9 mouse cellular contexts compared by ENCODE assay signal in genomic region chr11:97040301-97041021, GRCm38 (mm10). TPM values are rescaled to one million over a fixed set of nuclear protein-coding genes. Genes with fewer than 3 reads are reported as not detected.
DNase-seq lines count a peak whose midpoint lies in the region; ATAC-seq and TF ChIP-seq lines count a peak whose summit lies in the region.
"Had no signal": no experiment of that assay in that cellular context is flagged by ENCODE, and none has a peak within 500 bp of the region (broad histone marks: within the 10 kb centered on the region; RNA-seq: fewer than 3 reads in every experiment).

No protein-coding gene starts in this region.

- H3K4me2 ChIP-seq in lung, embryonic 15.5 days, result peak overlapping the region; percentile 92
- H3K4me2 ChIP-seq in limb, embryonic 14.5 days (replicated peaks; ENCODE audit: low read depth, low read length, severe bottlenecking), result peak overlapping the region; percentile 75
- peak overlapping the region; percentile 63 for H3K4me2 ChIP-seq in stomach, embryonic 14.5 days (replicated peaks; ENCODE audit: low read depth, low read length)

- no peak for TF ChIP-seq CTCF in lung, adult 2 months (IDR thresholded peaks at IDR 0.05; ENCODE audit: insufficient read depth, low read length)

- H3K4me3 ChIP-seq in lung, embryonic 15.5 days, result peak overlapping the region; percentile 74
- no peak overlapping the region for H3K4me3 ChIP-seq in lung, adult 2 months (replicated peaks; ENCODE audit: extremely low read depth, low read depth, low read length)
- H3K4me3 ChIP-seq in limb, embryonic 14.5 days (replicated peaks; ENCODE audit: low read length), result peak overlapping the region; percentile 85
- peak overlapping the region; percentile 82 for H3K4me3 ChIP-seq in stomach, embryonic 14.5 days (ENCODE audit: low read depth, low read length)

- no peaks in the 10 kb centered on the region for H3K9me3 ChIP-seq in lung, embryonic 15.5 days
- no peaks in the 10 kb centered on the region for H3K9me3 ChIP-seq in limb, embryonic 14.5 days (ENCODE audit: control insufficient read depth, low read length)
- H3K9me3 ChIP-seq in stomach, embryonic 14.5 days (ENCODE audit: control insufficient read depth, low read depth, low read length), result no peaks in the 10 kb centered on the region

- H3K9ac ChIP-seq in lung, embryonic 15.5 days, result peak overlapping the region; percentile 54; the same call in 1 of the 2 replicates
- H3K9ac ChIP-seq in limb, embryonic 14.5 days (ENCODE audit: low read depth, low read length, severe bottlenecking), result 0 out of 2 replicates have a peak overlapping the region, but pooled peaks have one; percentile 82
- no peak overlapping the region for H3K9ac ChIP-seq in stomach, embryonic 14.5 days (replicated peaks; ENCODE audit: low read depth, low read length)

- intact Hi-C loops in left cerebral cortex, postnatal 25 days (cut with DNase I), result no loop called here

- no peak for TF ChIP-seq POLR2A in lung, adult 2 months (IDR thresholded peaks at IDR 0.05; ENCODE audit: borderline replicate concordance, extremely low read depth, low read depth, low read length)
- no peak for TF ChIP-seq POLR2A in limb, embryonic 14.5 days (IDR thresholded peaks at IDR 0.05; ENCODE audit: borderline replicate concordance, extremely low read depth, insufficient read depth, insufficient read length)

- no peak for ATAC-seq in lung, embryonic 15.5 days (ENCODE audit: borderline replicate concordance, extremely low read depth, low FRiP score, low TSS enrichment)
- ATAC-seq in erythroid progenitor cell, adult 5-6 weeks (replicated peaks; ENCODE audit: low FRiP score, poor library complexity, severe bottlenecking), result peak; percentile 41
- no peak for ATAC-seq in limb, embryonic 14.5 days (ENCODE audit: low FRiP score, low read depth)
- no peak for ATAC-seq in stomach, embryonic 14.5 days (ENCODE audit: insufficient number of reproducible peaks, insufficient read depth, low FRiP score, low read depth)

- H3K4me1 ChIP-seq in lung, embryonic 15.5 days, result peaks cover 16% of the 10 kb centered on the region
- peaks cover 4% of the 10 kb centered on the region for H3K4me1 ChIP-seq in lung, adult 2 months (ENCODE audit: control insufficient read depth, insufficient read depth, low read length)
- peaks cover 6% of the 10 kb centered on the region for H3K4me1 ChIP-seq in limb, embryonic 14.5 days (ENCODE audit: control insufficient read depth, insufficient read depth, low read length)
- peaks cover 4% of the 10 kb centered on the region; the same call in 1 of the 2 replicates for H3K4me1 ChIP-seq in stomach, embryonic 14.5 days (ENCODE audit: control insufficient read depth, insufficient read depth, low read length)

- no peak for DNase-seq in lung, adult 2 months
- DNase-seq in limb, embryonic 14.5 days (ENCODE audit: low spot score), result no peak
- no peak for DNase-seq in adrenal gland, postnatal 10 days
- DNase-seq in left cerebral cortex, postnatal 25 days (ENCODE audit: low spot score in 2 of 2), result no peak
- no peak for DNase-seq in left cerebral cortex, adult 18-20 months (ENCODE audit: low spot score in 2 of 2)

- no peaks in the 10 kb centered on the region for H3K27me3 ChIP-seq in lung, embryonic 15.5 days
- no peaks in the 10 kb centered on the region for H3K27me3 ChIP-seq in limb, embryonic 14.5 days (ENCODE audit: control insufficient read depth, insufficient read depth, low read length)
- no peaks in the 10 kb centered on the region for H3K27me3 ChIP-seq in stomach, embryonic 14.5 days (ENCODE audit: control insufficient read depth, insufficient read depth, low read length)

- H3K27ac ChIP-seq in lung, embryonic 15.5 days, result no peak overlapping the region
- no peak overlapping the region for H3K27ac ChIP-seq in limb, embryonic 14.5 days (replicated peaks; ENCODE audit: low read depth, low read length)
- H3K27ac ChIP-seq in stomach, embryonic 14.5 days (ENCODE audit: low read length), result no peak overlapping the region

- 39% methylated on average over 12 of the region's 12 CpGs for WGBS in lung, embryonic 15.5 days
- 37% methylated on average over 12 of the region's 12 CpGs for WGBS in lung, adult 2 months
- 54% methylated on average over 11 of the region's 12 CpGs for WGBS in limb, embryonic 14.5 days
- 41% methylated on average over 12 of the region's 12 CpGs for WGBS in stomach, embryonic 14.5 days

- peaks cover 8% of the 10 kb centered on the region; the same call in 1 of the 2 replicates for H3K36me3 ChIP-seq in lung, embryonic 15.5 days
- H3K36me3 ChIP-seq in limb, embryonic 14.5 days (ENCODE audit: control insufficient read depth, insufficient read depth, low read length), result peaks cover 14% of the 10 kb centered on the region
- no peaks in the 10 kb centered on the region; the same call in 1 of the 2 replicates for H3K36me3 ChIP-seq in stomach, embryonic 14.5 days (ENCODE audit: control insufficient read depth, insufficient read depth, low read length)

RNA-seq across cellular contexts. Expression of gene Lrrc46, which starts 0.7 kb away (rescaled TPM):
- polyA plus RNA-seq in lung, embryonic 15.5 days (2015; fragmentation: Nextera tagmentation; extraction: Ambion mirVana), result 3.7 and 5.9 TPM in 2 replicates
- polyA plus RNA-seq in lung, adult 2 months (2012; rRNA removed), result 3.7 and 4.3 TPM in 2 replicates
- not detected in 2 replicates for total RNA-seq in erythroid progenitor cell, adult 5-6 weeks (2015; ENCODE audit: low replicate concordance)
- not detected in 2 replicates for total RNA-seq in erythroid progenitor cell, adult 5-6 weeks (2017; ENCODE audit: low replicate concordance)
- 0.63 and 0.95 TPM in 2 replicates for polyA plus RNA-seq in limb, embryonic 14.5 days (2012; rRNA removed)
- polyA plus RNA-seq in limb, embryonic 14.5 days (2014; fragmentation: Nextera tagmentation; extraction: Ambion mirVana), result 0.69 and 0.91 TPM in 2 replicates
- 0.38 TPM in 1 of 2 replicates, not detected in the other for polyA plus RNA-seq in stomach, embryonic 14.5 days (2014; fragmentation: Nextera tagmentation; extraction: Ambion mirVana)
- total RNA-seq in adrenal gland, postnatal 10 days (2021), result 1 to 10 TPM; 1.0 to 1.1 TPM
- total RNA-seq in left cerebral cortex, postnatal 25 days (2021), result under 1 TPM; 0.66 to 0.71 TPM
- under 1 TPM; 0.33 to 0.37 TPM for total RNA-seq in left cerebral cortex, adult 18-20 months (2021)
- total RNA-seq: megakaryocyte-erythroid progenitor cell, adult 5-6 weeks had no signal

RNA-seq across cellular contexts. Expression of gene Mrpl10, which starts 0.9 kb away (rescaled TPM):
- polyA plus RNA-seq in lung, embryonic 15.5 days (2015; fragmentation: Nextera tagmentation; extraction: Ambion mirVana), result 79.4 and 85.2 TPM in 2 replicates
- 64.8 and 80.5 TPM in 2 replicates for polyA plus RNA-seq in lung, adult 2 months (2012; rRNA removed)
- 5.0 and 15.5 TPM in 2 replicates for total RNA-seq in erythroid progenitor cell, adult 5-6 weeks (2015; ENCODE audit: low replicate concordance)
- total RNA-seq in erythroid progenitor cell, adult 5-6 weeks (2017; ENCODE audit: low replicate concordance), result 4.6 and 5.3 TPM in 2 replicates
- 84.5 and 92.2 TPM in 2 replicates for polyA plus RNA-seq in limb, embryonic 14.5 days (2012; rRNA removed)
- 77.3 and 82.3 TPM in 2 replicates for polyA plus RNA-seq in limb, embryonic 14.5 days (2014; fragmentation: Nextera tagmentation; extraction: Ambion mirVana)
- 86.7 and 89.2 TPM in 2 replicates for polyA plus RNA-seq in stomach, embryonic 14.5 days (2014; fragmentation: Nextera tagmentation; extraction: Ambion mirVana)
- total RNA-seq in adrenal gland, postnatal 10 days (2021), result 100 to 1,000 TPM; 137 to 139 TPM
- 10 to 100 TPM; 67.9 to 68.8 TPM for total RNA-seq in left cerebral cortex, postnatal 25 days (2021)
- 10 to 100 TPM; 67.4 to 70.6 TPM for total RNA-seq in left cerebral cortex, adult 18-20 months (2021)

RNA-seq across cellular contexts. Expression of gene Osbpl7, which starts 10.0 kb away (rescaled TPM):
- polyA plus RNA-seq in lung, embryonic 15.5 days (2015; fragmentation: Nextera tagmentation; extraction: Ambion mirVana), result 10.3 and 11.7 TPM in 2 replicates
- 15.7 and 18.1 TPM in 2 replicates for polyA plus RNA-seq in lung, adult 2 months (2012; rRNA removed)
- 1.3 and 2.9 TPM in 2 replicates for total RNA-seq in erythroid progenitor cell, adult 5-6 weeks (2015; ENCODE audit: low replicate concordance)
- total RNA-seq in erythroid progenitor cell, adult 5-6 weeks (2017; ENCODE audit: low replicate concordance), result 1.4 and 22.7 TPM in 2 replicates
- 12.7 and 15.9 TPM in 2 replicates for polyA plus RNA-seq in limb, embryonic 14.5 days (2012; rRNA removed)
- polyA plus RNA-seq in limb, embryonic 14.5 days (2014; fragmentation: Nextera tagmentation; extraction: Ambion mirVana), result 6.9 and 7.0 TPM in 2 replicates
- polyA plus RNA-seq in stomach, embryonic 14.5 days (2014; fragmentation: Nextera tagmentation; extraction: Ambion mirVana), result 4.5 and 8.2 TPM in 2 replicates
- 10 to 100 TPM; 10.2 to 13.2 TPM for total RNA-seq in adrenal gland, postnatal 10 days (2021)
- total RNA-seq in left cerebral cortex, postnatal 25 days (2021), result 10 to 100 TPM; 11.2 to 15.3 TPM
- total RNA-seq in left cerebral cortex, adult 18-20 months (2021), result 10 to 100 TPM; 12.9 to 13.2 TPM

RNA-seq across cellular contexts. Expression of gene Scrn2, which starts 10.7 kb away (rescaled TPM):
- polyA plus RNA-seq in lung, embryonic 15.5 days (2015; fragmentation: Nextera tagmentation; extraction: Ambion mirVana), result 31.2 and 31.9 TPM in 2 replicates
- 16.2 and 20.2 TPM in 2 replicates for polyA plus RNA-seq in lung, adult 2 months (2012; rRNA removed)
- not detected in 2 replicates for total RNA-seq in erythroid progenitor cell, adult 5-6 weeks (2015; ENCODE audit: low replicate concordance)
- not detected in 2 replicates for total RNA-seq in erythroid progenitor cell, adult 5-6 weeks (2017; ENCODE audit: low replicate concordance)
- polyA plus RNA-seq in limb, embryonic 14.5 days (2012; rRNA removed), result 23.3 and 29.0 TPM in 2 replicates
- 20.3 and 21.4 TPM in 2 replicates for polyA plus RNA-seq in limb, embryonic 14.5 days (2014; fragmentation: Nextera tagmentation; extraction: Ambion mirVana)
- polyA plus RNA-seq in stomach, embryonic 14.5 days (2014; fragmentation: Nextera tagmentation; extraction: Ambion mirVana), result 17.7 and 19.7 TPM in 2 replicates
- 10 to 100 TPM; 22.5 to 25.9 TPM for total RNA-seq in adrenal gland, postnatal 10 days (2021)
- total RNA-seq in left cerebral cortex, postnatal 25 days (2021), result 1 to 10 TPM; 3.6 to 3.7 TPM
- 1 to 10 TPM; 4.2 to 4.6 TPM for total RNA-seq in left cerebral cortex, adult 18-20 months (2021)

RNA-seq across cellular contexts. Expression of gene Sp6, which starts 27.3 kb away (rescaled TPM):
- polyA plus RNA-seq in lung, embryonic 15.5 days (2015; fragmentation: Nextera tagmentation; extraction: Ambion mirVana), result 0.72 and 0.98 TPM in 2 replicates
- 5.0 and 8.5 TPM in 2 replicates for polyA plus RNA-seq in lung, adult 2 months (2012; rRNA removed)
- not detected in 2 replicates for total RNA-seq in erythroid progenitor cell, adult 5-6 weeks (2015; ENCODE audit: low replicate concordance)
- total RNA-seq in erythroid progenitor cell, adult 5-6 weeks (2017; ENCODE audit: low replicate concordance), result not detected in 2 replicates
- polyA plus RNA-seq in limb, embryonic 14.5 days (2012; rRNA removed), result 4.8 and 5.6 TPM in 2 replicates
- 3.9 and 4.5 TPM in 2 replicates for polyA plus RNA-seq in limb, embryonic 14.5 days (2014; fragmentation: Nextera tagmentation; extraction: Ambion mirVana)
- polyA plus RNA-seq in stomach, embryonic 14.5 days (2014; fragmentation: Nextera tagmentation; extraction: Ambion mirVana), result 0.15 and 0.42 TPM in 2 replicates
- total RNA-seq in adrenal gland, postnatal 10 days (2021), result under 1 TPM; 0.18 to 0.30 TPM
- 1 to 10 TPM; 2.1 to 2.2 TPM for total RNA-seq in left cerebral cortex, postnatal 25 days (2021)
- total RNA-seq in left cerebral cortex, adult 18-20 months (2021), result 1 to 10 TPM; 1.4 to 2.0 TPM

Comparison
In these comparisons a context has a peak if more than half of its experiments do, and no peak if none do; other contexts are left out.
1. RNA of gene Mrpl10, which starts 0.9 kb away (total RNA-seq): 137 to 139 TPM in adrenal gland, postnatal 10 days, 67.4 to 70.6 TPM in left cerebral cortex, adult 18-20 months and 67.9 to 68.8 TPM in left cerebral cortex, postnatal 25 days; 4.6 to 15.5 TPM in erythroid progenitor cell, adult 5-6 weeks; every median in the first group is over 4 times any median in the second.
2. Peak in every context shown above with its lines, with median percentiles within 50 percentile points of each other: H3K4me2 ChIP-seq.